Mouse (Mus musculus) central nervous system, embryonic 14 days (tissue): Measurements from ENCODE around the gene 9530077C05Rik. TPM values are rescaled to one million over a fixed set of nuclear protein-coding genes. Genes with fewer than 3 reads are reported as not detected.

Experiments used
- polyA plus RNA-seq: library from polyadenylated mRNA; depleted of rRNA; stranded (reverse); fragments of >200 nt; gene quantifications from 2 replicates; pipeline ENCODE4 v1.2.3, GENCODE M21; 2012; rRNA removed

Gene 9530077C05Rik
- 6.2 and 6.7 TPM in 2 replicates for polyA plus RNA-seq

DNA sequence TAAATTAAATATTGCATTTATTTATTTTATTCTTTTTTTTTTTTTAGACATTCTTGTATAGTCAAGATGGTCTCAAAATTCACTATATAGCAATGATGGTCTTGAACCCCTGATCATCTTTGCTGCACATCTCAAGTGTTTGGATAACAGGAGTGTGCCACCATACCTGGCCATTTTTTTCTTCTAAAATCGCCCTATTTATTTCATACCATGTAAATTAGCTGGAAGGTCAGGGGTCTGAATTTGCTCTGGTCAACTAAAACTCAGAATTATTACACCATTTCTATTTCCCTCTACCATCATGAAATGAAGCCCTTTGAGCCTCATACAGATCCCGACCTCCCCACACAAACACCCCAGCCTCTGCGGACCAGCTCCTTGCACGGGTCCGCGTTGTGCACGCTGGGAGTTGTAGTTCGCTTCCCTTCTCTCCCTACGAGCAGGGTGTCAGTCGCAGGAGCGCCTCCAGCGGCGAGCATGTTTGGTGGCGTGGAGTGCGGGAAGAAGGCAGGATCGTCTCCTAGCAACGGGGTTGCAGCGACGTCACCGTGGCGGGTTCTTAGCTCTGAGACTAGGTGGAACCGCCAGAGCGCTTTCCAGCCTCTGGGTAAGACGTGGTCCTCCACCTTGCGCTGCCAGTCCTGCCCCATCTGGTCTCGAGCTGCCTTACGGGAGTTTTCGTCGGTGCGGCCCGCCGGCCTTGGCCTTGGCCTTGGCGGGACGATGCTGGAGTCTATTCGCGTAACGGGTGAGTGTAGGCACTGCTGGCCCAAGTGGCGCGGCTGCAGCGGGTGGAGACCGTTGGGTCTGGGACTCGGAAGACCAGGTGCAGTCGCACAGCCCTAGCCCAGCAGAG lies at the start of gene 9530077C05Rik:
TSS of gene 9530077C05Rik (plus strand) at position 512 of the 856 bp plus-strand sequence.

DNA sequence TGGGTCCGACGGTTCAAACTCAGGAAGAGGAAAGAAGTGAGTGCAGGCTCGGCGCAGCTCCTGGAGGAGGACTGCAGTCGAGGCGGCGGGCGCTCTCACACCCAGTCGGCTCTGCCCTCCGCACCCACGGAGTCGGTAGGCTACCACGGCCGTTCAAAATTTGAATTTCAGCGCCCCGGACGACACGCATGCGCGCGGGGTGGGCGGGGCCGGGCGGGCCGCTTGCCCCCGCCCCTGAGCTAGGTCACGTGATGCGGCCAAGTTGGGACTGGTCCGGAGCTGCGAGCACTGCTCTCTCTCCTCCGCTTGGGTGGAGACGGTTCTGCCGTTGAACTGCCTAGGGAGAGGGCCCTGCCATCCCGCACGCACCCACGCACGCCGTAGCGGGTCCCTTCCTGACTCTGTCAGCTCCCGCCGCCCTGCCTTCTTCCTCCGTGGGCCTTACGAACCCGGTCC lies 22.3 kb upstream of the 9530077C05Rik start, which contains the start of gene Anln:
TSS of gene Anln (minus strand) at position 168 of the 456 bp plus-strand sequence.

DNA sequence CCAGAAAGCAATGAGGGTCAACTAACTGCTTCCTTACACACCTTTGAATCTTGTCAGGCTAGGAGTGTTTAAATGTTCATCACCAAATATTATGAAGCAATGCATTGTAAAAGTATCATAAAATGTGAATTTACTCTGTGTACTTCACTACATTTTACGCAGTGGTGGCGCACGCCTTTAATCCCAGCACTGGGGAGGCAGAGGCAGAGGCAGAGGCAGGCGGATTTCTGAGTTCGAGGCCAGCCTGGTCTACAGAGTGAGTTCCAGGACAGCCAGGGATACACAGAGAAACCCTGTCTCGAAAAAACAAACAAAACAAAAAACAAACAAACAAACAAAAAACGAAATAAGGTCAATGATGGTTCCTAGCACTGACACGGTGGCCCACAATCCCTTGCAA lies 42.7 kb downstream of the 9530077C05Rik start, which contains the start of gene Gm17545:
TSS of gene Gm17545 (plus strand) at position 301 of the 400 bp plus-strand sequence.

DNA sequence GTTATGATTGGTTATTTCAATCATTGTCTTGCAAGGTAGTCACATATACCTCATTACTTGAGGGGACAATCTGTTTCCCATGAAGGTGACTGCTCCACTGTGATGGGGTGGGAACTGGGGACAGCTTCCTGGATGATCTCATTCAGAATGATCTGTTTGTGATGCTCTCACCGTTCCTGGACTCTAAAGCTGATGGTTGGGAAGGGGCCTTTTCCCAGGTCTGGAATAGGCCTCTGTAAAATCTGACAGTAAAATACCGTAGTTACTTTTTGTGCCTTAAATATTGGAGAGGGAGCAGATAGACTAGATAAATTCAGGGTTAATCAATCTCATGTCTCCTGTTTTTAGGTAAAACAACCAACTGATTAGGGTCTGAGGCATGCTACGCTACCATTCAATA lies 58.3 kb downstream of the 9530077C05Rik start, which contains the start of gene Rp9:
TSS of gene Rp9 (minus strand) at position 101 of the 400 bp plus-strand sequence.

DNA sequence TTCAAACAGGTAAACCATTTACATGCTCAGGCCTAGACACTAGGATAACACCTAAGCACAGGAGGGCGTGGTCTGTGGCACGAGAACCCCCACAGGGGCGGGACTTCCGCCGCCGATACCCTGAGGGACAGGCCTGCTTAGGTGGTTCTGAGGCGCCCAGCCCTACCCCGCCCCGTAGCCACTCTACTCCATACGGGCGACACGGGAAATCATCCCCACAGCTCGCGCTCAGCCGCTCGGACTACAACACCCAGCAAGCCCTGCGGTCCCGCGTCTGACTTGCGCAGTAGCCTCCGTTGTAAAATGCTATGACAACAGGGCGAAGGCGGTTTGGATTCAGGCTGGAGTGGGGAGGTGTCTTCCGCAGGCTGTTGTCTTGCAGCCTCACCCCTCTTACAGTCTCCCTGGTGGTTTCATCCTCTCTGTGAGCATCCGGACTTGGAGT lies 64.1 kb downstream of the 9530077C05Rik start, which contains the start of gene Bbs9:
TSS of gene Bbs9 (plus strand) at position 292 of the 445 bp plus-strand sequence.

Other genes with a start within 250 kb of the 9530077C05Rik start
- gene Zfp872, start 223.4 kb upstream of the 9530077C05Rik start, polyA plus RNA-seq, result 0.12 and 0.14 TPM in 2 replicates
- gene Zfp809, start 185.8 kb upstream of the 9530077C05Rik start, polyA plus RNA-seq, result 7.4 and 9.4 TPM in 2 replicates
- 4.3 and 4.7 TPM in 2 replicates for gene Zfp599, start 151.6 kb upstream of the 9530077C05Rik start, polyA plus RNA-seq
- 36.5 and 41.8 TPM in 2 replicates for gene Zfp810, start 103.9 kb upstream of the 9530077C05Rik start, polyA plus RNA-seq
- 13.7 and 15.2 TPM in 2 replicates for gene Anln, start 22.3 kb upstream of the 9530077C05Rik start, polyA plus RNA-seq
- gene Gm17545, start 42.8 kb downstream of the 9530077C05Rik start, polyA plus RNA-seq, result not detected in 2 replicates
- 78.2 and 81.4 TPM in 2 replicates for gene Rp9, start 58.2 kb downstream of the 9530077C05Rik start, polyA plus RNA-seq
- gene Bbs9, start 64.2 kb downstream of the 9530077C05Rik start, polyA plus RNA-seq, result 20.1 and 20.6 TPM in 2 replicates